Mouse (Mus musculus): ENCODE data around the gene Angel1.

DNA sequence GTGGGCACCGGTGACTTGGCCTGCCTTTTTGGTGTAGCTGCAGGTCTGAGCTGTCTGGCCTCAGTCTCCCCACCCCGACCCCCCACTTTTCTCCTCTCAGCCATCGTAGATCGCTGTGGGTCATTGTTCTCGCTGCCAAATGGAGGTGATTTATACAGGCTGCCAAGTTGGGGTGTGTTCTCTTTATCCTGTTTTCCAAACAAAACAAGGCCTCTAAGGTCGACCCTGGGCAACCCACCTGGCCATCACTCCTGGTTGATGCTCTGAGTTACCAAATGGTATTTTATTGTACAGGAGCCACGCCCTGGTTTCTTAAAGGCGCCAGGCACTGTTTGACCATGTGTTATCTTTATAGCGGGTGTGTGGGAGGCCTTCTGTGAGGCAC, 46.7 kb downstream of the Angel1 start:
- TF ChIP-seq CTCF (IDR thresholded peaks at IDR 0.05; ENCODE audit: extremely low read depth, insufficient read length, insufficient replicate concordance, low read depth, low read length): no peak
- TF ChIP-seq POLR2A (IDR thresholded peaks at IDR 0.05; ENCODE audit: low read depth, low read length): no peak
